Mouse (Mus musculus): ENCODE results near the gene Pax3. TPM values are rescaled to one million over a fixed set of nuclear protein-coding genes. Genes with fewer than 3 reads are reported as not detected.
A peak's percentile ranks its signal among the peaks of the same experiment; 100 is the strongest.

The Pax3 gene
- not detected in 2 replicates for polyA plus RNA-seq (2012; rRNA removed)

- Histone ChIP-seq H3K27ac (ENCODE audit: insufficient read depth, low read depth, low read length) (no peak within 1 kb of the TSS), H3K27me3 (ENCODE audit: control insufficient read depth, insufficient read depth, low read length) (peaks cover 83% of the 10 kb centered on the region), H3K36me3 (ENCODE audit: control insufficient read depth, insufficient read depth, low read length) (no peaks in the 10 kb centered on the region), H3K4me1 (ENCODE audit: control insufficient read depth, insufficient read depth, insufficient read length, low read length) (peaks cover 9% of the 10 kb centered on the region), H3K4me3 (ENCODE audit: low read depth, low read length) (peak within 1 kb of the TSS; percentile 34)
- 2% methylated on average over 37 of the region's 37 CpGs for WGBS
- TF ChIP-seq POLR2A (IDR thresholded peaks at IDR 0.05; ENCODE audit: low read depth, low read length) (no peak), CTCF (IDR thresholded peaks at IDR 0.05; ENCODE audit: extremely low read depth, insufficient read length, insufficient replicate concordance, low read depth, low read length) (no peak)
Observed at GRCm38 (mm10) chr1:78196751-78197311, at the start of gene Pax3. Gene Pax3 (minus strand): TSS chr1:78197134.

GRCm38 (mm10) chr1:78234306-78234705 is 37.4 kb upstream of the Pax3 start:
- no peaks in the 10 kb centered on the region; the same call in 1 of the 2 replicates for H3K27me3 ChIP-seq (ENCODE audit: control insufficient read depth, insufficient read depth, low read length)
- H3K4me1 ChIP-seq (ENCODE audit: control insufficient read depth, insufficient read depth, insufficient read length, low read length): no peaks in the 10 kb centered on the region
- 72% methylated on average over 5 of the region's 5 CpGs for WGBS
- no peak for TF ChIP-seq POLR2A (IDR thresholded peaks at IDR 0.05; ENCODE audit: low read depth, low read length)
- no peak for TF ChIP-seq CTCF (IDR thresholded peaks at IDR 0.05; ENCODE audit: extremely low read depth, insufficient read length, insufficient replicate concordance, low read depth, low read length)
- H3K36me3 ChIP-seq (ENCODE audit: control insufficient read depth, insufficient read depth, low read length): no peaks in the 10 kb centered on the region
- H3K4me3 ChIP-seq (ENCODE audit: low read depth, low read length): no peak overlapping the region
- no peak overlapping the region for H3K27ac ChIP-seq (ENCODE audit: insufficient read depth, low read depth, low read length)

DNA sequence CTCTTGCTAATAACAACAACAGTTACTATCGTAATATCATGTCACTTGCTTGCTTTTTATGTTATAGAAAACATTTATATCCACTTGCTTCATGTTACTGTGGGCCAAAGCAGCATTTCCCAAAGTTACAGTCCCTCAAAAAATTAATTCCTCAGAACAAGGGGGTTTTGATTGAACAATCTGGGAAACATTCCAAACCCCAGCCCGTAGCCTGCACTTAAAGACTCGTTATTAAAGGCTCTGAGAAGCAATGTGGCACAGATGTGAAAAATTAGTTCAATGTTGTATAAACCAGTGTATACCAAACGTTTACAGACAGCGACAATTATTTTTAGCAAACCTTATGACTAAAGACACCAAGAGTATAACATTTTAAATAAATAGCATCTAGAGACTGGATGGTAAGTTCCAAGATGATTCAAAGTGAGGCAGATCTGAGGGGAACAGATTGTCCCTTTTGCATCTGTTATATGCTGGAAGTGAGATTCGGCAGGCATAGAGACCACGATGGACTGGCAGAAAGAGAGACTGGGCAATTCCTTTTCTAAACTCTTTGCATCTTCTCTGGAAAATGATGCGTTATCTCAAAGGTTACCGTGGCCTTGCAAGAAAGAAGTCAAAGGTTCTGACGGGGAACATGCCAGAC is 35.1 kb upstream of the Pax3 start:
- no peak overlapping the region for H3K4me3 ChIP-seq (ENCODE audit: low read depth, low read length)
- H3K27ac ChIP-seq (ENCODE audit: insufficient read depth, low read depth, low read length): no peak overlapping the region
- TF ChIP-seq POLR2A (IDR thresholded peaks at IDR 0.05; ENCODE audit: low read depth, low read length) (no peak), CTCF (IDR thresholded peaks at IDR 0.05; ENCODE audit: extremely low read depth, insufficient read length, insufficient replicate concordance, low read depth, low read length) (no peak)
- WGBS: 62% methylated on average over 10 of the region's 10 CpGs
- no peaks in the 10 kb centered on the region for H3K36me3 ChIP-seq (ENCODE audit: control insufficient read depth, insufficient read depth, low read length)
- H3K4me1 ChIP-seq (ENCODE audit: control insufficient read depth, insufficient read depth, insufficient read length, low read length): no peaks in the 10 kb centered on the region
- no peaks in the 10 kb centered on the region; the same call in 1 of the 2 replicates for H3K27me3 ChIP-seq (ENCODE audit: control insufficient read depth, insufficient read depth, low read length)

DNA sequence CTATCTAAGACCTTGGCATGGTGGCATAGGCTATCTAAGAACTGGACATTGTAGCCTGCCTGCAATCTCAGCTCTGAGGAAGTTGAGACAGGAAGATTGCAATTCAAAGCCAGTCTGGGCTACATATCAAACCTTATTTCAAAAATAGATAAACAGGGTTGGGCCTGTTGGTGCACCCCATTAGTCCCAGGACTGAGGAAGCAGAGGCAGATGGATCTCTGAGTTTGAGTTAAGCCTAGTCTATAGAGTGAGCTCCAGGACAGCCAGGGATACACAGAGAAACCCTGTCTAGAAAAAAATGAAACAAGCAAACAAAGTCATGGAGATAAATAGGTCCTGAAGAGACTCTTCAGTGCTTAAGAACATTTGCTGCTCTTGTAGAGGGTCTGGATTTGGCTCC is 32.9 kb upstream of the Pax3 start:
- no peaks in the 10 kb centered on the region for H3K4me1 ChIP-seq (ENCODE audit: control insufficient read depth, insufficient read depth, insufficient read length, low read length)
- no peak overlapping the region for H3K4me3 ChIP-seq (ENCODE audit: low read depth, low read length)
- TF ChIP-seq CTCF (IDR thresholded peaks at IDR 0.05; ENCODE audit: extremely low read depth, insufficient read length, insufficient replicate concordance, low read depth, low read length): no peak
- TF ChIP-seq POLR2A (IDR thresholded peaks at IDR 0.05; ENCODE audit: low read depth, low read length): no peak
- no peaks in the 10 kb centered on the region; the same call in 1 of the 2 replicates for H3K27me3 ChIP-seq (ENCODE audit: control insufficient read depth, insufficient read depth, low read length)
- H3K36me3 ChIP-seq (ENCODE audit: control insufficient read depth, insufficient read depth, low read length): no peaks in the 10 kb centered on the region
- no peak overlapping the region for H3K27ac ChIP-seq (ENCODE audit: insufficient read depth, low read depth, low read length)

DNA sequence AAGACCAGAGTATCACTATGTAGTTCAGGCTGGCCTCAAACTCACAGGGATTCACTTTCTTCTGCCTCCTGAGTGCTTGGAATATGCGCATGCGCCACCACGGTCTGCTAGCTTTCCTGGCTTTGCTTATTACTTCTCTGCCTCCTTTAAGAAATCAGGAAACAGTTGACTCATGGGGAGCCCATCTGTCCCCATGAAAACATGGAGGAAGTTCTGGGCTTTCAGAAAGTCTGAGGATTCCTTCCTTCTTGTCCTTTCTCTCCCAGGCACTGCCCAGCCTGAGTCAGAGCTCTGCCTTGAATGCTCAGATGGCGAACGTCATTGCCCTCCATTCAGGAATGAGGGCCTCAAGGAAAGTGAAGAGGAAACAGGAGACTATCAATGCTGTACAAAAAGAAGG is 31.8 kb upstream of the Pax3 start:
- 62% methylated on average over 5 of the region's 5 CpGs for WGBS
- H3K4me3 ChIP-seq (ENCODE audit: low read depth, low read length): no peak overlapping the region
- H3K27me3 ChIP-seq (ENCODE audit: control insufficient read depth, insufficient read depth, low read length): no peaks in the 10 kb centered on the region; the same call in 1 of the 2 replicates
- no peak overlapping the region for H3K27ac ChIP-seq (ENCODE audit: insufficient read depth, low read depth, low read length)
- TF ChIP-seq CTCF (IDR thresholded peaks at IDR 0.05; ENCODE audit: extremely low read depth, insufficient read length, insufficient replicate concordance, low read depth, low read length) (no peak), POLR2A (IDR thresholded peaks at IDR 0.05; ENCODE audit: low read depth, low read length) (no peak)
- H3K4me1 ChIP-seq (ENCODE audit: control insufficient read depth, insufficient read depth, insufficient read length, low read length): no peaks in the 10 kb centered on the region
- no peaks in the 10 kb centered on the region for H3K36me3 ChIP-seq (ENCODE audit: control insufficient read depth, insufficient read depth, low read length)

DNA sequence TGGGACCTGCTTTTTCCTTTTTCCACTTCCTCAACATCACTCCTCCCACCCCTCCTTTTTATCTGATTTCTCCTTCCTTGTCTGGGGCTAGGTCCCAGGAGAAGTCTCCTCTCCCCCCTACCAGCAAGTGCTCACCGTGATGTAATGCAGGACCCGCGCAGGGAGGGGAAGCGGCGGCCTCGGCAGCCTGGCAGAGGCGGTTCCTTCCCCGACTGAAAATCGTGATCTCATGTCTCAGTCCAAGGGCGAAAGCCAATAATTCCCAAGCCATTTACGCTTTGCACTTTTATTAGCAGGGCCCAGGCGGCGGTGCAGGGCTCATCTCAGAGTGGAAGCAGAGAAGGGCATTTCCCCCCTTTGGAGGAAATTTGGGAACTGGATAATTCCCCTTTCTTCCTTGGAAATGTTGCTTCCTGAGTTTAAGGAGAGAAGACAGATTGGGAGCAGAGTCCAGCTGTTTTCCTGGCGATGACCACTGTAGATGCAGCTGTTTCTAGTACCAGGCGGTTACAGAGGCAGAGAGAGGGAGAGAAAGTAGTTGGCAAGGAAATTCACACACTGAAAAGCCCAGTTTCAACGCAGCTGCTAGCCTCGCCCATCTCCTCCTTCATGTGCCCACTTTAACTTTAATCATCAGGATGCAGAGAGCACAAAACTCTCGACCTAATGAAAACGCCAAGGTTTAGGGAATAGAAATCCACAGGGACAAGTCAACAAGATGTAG is 21.3 kb upstream of the Pax3 start:
- H3K36me3 ChIP-seq (ENCODE audit: control insufficient read depth, insufficient read depth, low read length): no peaks in the 10 kb centered on the region
- no peak for TF ChIP-seq CTCF (IDR thresholded peaks at IDR 0.05; ENCODE audit: extremely low read depth, insufficient read length, insufficient replicate concordance, low read depth, low read length)
- TF ChIP-seq POLR2A (IDR thresholded peaks at IDR 0.05; ENCODE audit: low read depth, low read length): no peak
- WGBS: 2% methylated on average over 19 of the region's 19 CpGs
- H3K27ac ChIP-seq (ENCODE audit: insufficient read depth, low read depth, low read length): no peak overlapping the region
- H3K27me3 ChIP-seq (ENCODE audit: control insufficient read depth, insufficient read depth, low read length): peaks cover 48% of the 10 kb centered on the region
- H3K4me3 ChIP-seq (ENCODE audit: low read depth, low read length): no peak overlapping the region
- H3K4me1 ChIP-seq (ENCODE audit: control insufficient read depth, insufficient read depth, insufficient read length, low read length): peaks cover 13% of the 10 kb centered on the region; the same call in 1 of the 2 replicates
